Comparison of ENCODE assay signal across 8 mouse cellular contexts in genomic region chr14:100477595-100478380, GRCm38 (mm10).
DNase-seq lines count a peak whose midpoint lies in the region; ATAC-seq lines count a peak whose summit lies in the region.

No protein-coding gene starts in this region.

- peak overlapping the region; percentile 20; the same call in 1 of the 2 replicates for H3K9ac ChIP-seq in hindbrain, embryonic 11.5 days (ENCODE audit: low read depth, low read length)

- H3K4me3 ChIP-seq in hindbrain, embryonic 11.5 days (ENCODE audit: low read depth, low read length): peak overlapping the region; percentile 26

- H3K9me3 ChIP-seq in hindbrain, embryonic 11.5 days (ENCODE audit: control insufficient read depth, low read length): no peaks in the 10 kb centered on the region

- intact Hi-C loops in left cerebral cortex, postnatal 25 days (cut with DNase I): loop anchor here (5.0 to 10.0 kb wide), 2 partner anchors 190 to 303 kb away; no protein-coding TSS in a partner anchor

- ATAC-seq in hindbrain, embryonic 11.5 days (ENCODE audit: low FRiP score): peak; percentile 86; the same call in 1 of the 2 replicates

- H3K36me3 ChIP-seq in hindbrain, embryonic 11.5 days (ENCODE audit: control insufficient read depth, insufficient read depth, low read length): no peaks in the 10 kb centered on the region

- no peak overlapping the region for H3K27ac ChIP-seq in hindbrain, embryonic 11.5 days (ENCODE audit: low read depth, low read length)

- H3K4me1 ChIP-seq in hindbrain, embryonic 11.5 days (replicated peaks; ENCODE audit: control insufficient read depth, insufficient read depth, low read length): no peaks in the 10 kb centered on the region

- 11% methylated on average over 22 of the region's 22 CpGs for WGBS in hindbrain, embryonic 11.5 days

- DNase-seq in frontal cortex, postnatal 10 days (ENCODE audit: low spot score in 2 of 2): peak; percentile 33
- DNase-seq in frontal cortex, postnatal 36 days (ENCODE audit: low spot score in 2 of 2): no peak
- peak; percentile 51 for DNase-seq in brain, embryonic 18.5 days (ENCODE audit: low read depth, low spot score)
- peak; percentile 43 for DNase-seq in hindbrain, embryonic 11.5 days (ENCODE audit: low spot score)
- DNase-seq in left cerebral cortex, postnatal 25 days (ENCODE audit: low spot score in 2 of 2): peak; percentile 33 to 63
- DNase-seq in neural tube, embryonic 10.5 days (ENCODE audit: extremely low spot score, low spot score): peak; percentile 23
- no peak for DNase-seq in spleen, adult 12 weeks (ENCODE audit: low spot score)
- DNase-seq in spleen, postnatal 14 days (ENCODE audit: low spot score in 2 of 2): no peak

- no peaks in the 10 kb centered on the region for H3K27me3 ChIP-seq in hindbrain, embryonic 11.5 days (ENCODE audit: control insufficient read depth, insufficient read depth, low read length)

- peak overlapping the region; percentile 51 for H3K4me2 ChIP-seq in hindbrain, embryonic 11.5 days (replicated peaks; ENCODE audit: low read depth, low read length)

Comparison
In these comparisons a context has a peak if more than half of its experiments do, and no peak if none do; other contexts are left out.
1. DNase-seq: peak in frontal cortex, postnatal 10 days (2 of 2), brain, embryonic 18.5 days (single experiment), hindbrain, embryonic 11.5 days (single experiment), left cerebral cortex, postnatal 25 days (2 of 2) and neural tube, embryonic 10.5 days (single experiment); none in frontal cortex, postnatal 36 days (0 of 2), spleen, adult 12 weeks (single experiment) and spleen, postnatal 14 days (0 of 2).